Mouse (Mus musculus): Measurements from ENCODE around the gene Alg13. TPM values are rescaled to one million over a fixed set of nuclear protein-coding genes. Genes with fewer than 3 reads are reported as not detected.
A peak's percentile ranks its signal among the peaks of the same experiment; 100 is the strongest.

Alg13 gene
- 10 to 100 TPM in 3 of 4 experiments, 1 to 10 TPM in 1; 9.4 to 14.0 (median 11.2) TPM for total RNA-seq (2022)

DNA sequence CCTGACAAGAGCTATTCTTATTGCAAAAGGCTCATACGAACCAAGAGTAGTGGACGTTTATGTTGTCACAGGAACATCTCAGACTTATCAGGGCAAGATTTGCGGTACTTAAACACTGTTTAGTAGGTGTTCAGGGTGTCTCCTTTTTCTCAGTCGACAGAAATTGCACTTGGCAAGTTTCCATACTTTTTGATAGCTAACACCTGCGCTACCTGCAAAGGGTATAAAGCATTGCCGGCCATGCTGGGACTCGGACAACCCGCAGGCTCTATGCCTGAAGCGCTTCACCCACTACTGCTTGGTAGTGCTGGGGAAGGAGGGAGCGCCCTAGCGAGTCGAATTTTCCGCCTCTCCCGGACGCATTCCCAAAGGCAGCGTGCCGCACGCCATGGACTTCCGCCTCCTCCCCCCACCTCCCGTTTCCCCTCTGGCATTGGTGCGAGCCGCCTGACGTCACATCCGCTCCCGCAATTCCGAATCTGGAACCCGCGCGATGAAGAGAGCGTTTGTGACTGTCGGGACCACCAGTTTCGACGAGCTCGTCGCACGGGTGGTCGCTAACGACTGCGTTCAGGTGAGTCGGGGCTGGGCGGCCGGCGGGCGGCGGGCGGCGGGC, at the start of gene Alg13:
TSS of gene Alg13 (plus strand) at position 257 of the 616 bp plus-strand sequence.
- DNase-seq (ENCODE audit: low spot score in 2 of 2) = peak; percentile 37 to 78

DNA sequence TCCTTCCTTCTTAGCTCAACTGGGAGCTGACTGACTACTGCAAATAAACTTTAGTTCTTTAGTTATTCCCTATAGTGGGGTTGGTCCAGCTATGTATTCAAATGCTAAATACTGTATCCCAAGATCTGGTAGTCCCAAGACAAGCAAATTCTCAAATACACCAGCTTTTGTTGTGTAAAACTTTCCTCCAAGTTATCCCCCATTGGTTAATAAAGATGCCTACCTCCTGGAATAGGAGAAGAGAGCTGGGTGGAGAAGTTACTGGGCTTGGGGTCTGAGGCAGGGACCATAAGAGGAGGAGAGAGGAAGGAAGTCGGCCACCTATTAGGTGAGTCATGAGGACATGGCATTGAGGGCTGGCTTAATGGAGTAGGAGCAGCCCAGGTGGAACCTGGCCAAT, 49.0 kb upstream of the Alg13 start:
- no peak for DNase-seq (ENCODE audit: low spot score in 2 of 2)

DNA sequence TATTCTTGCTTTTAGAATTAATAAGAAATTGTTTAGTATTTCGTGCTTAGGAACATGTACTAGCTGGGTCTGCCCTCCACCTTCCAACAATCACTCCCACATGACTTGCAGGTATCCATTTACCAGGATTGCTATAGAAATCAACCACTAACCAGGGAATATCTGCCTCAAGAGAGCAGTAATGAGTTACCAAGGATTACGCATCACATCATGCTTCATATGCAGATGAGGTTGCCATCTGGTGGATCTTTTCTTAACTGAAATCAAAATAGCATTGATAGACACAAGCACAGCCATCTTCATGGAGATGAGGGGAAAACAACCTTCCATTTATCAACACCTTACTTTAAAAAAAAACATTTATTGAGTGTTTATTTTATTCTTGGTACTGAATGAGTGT, 16.1 kb upstream of the Alg13 start:
- DNase-seq (ENCODE audit: low spot score in 2 of 2) = no peak

DNA sequence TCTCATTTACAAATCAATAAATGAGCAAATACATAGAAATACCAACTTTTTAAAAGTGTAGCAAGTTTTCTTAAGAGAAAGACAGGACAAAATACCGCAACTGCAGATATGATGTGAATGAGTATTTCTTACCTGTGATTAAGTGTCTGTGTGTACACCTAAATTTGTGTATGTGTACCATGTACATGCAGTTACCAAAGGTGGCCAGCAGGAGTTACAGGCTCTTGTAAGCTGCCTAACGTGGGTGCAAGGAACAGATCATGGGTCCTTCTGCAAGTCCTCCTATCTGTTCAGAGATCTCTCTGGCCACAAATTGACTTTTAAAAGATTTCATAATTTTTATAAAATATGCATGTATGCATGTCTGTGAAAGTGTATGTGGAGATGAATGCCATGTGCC, 11.9 kb upstream of the Alg13 start:
- DNase-seq (ENCODE audit: low spot score in 2 of 2) = no peak

DNA sequence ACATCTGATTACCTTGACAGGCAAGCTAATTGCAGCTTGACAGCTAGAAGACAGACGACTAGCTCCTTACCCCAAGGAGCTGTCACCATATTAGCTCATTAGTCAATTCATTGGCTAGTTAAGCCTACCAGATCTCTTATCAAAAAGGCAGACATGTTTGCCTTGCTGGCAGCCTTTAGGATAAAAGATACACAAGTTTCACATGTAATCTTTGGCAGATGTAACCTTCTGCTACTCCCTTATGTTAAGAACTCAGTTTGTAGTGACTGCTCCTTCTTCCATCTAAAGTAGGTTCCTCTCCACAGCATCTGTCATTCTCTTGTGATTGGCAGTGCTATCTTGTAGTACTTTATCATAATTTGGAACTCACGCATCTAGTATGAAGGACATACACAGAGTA, 3.6 kb upstream of the Alg13 start:
- DNase-seq (ENCODE audit: low spot score in 2 of 2) = no peak

DNA sequence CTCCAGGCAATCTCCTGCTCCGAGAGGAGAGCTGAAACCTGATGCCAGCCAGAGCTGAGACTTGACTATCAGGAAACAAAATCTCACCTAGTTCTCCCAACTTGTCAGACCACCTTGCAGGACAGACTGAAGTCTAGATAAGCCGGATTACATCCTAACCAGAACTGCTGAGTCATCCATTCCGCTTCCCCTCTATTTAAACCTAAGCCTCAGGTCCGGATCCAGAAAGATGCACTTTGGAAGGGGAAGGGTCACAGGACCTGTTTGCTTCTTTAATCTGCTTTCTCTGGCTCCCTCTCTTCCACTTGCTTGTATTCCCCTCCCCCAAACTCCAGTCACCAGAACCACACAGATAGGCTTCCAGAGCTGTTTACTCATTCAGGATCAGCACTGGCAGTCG, 2.6 kb upstream of the Alg13 start:
- DNase-seq (ENCODE audit: low spot score in 2 of 2) = no peak

DNA sequence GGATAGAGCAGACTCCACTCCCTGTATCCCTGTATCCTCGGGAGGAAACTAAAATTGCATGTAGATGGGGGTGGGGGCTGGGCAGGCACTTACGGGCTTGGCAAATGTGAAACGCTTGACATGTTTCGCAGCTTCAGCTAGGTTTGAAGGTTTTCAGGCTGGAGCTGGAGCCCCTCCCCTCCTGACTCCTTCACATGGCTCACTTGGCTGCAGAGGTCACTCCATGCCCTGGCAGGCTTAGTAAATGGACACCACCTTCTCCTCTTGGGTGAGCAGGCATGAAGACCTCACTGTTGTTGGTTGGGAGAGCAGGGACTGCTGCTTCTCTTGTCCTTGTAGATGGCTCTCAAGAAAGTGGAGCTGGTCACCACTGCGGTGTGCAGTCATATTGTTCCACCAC, 1.6 kb upstream of the Alg13 start:
- no peak for DNase-seq (ENCODE audit: low spot score in 2 of 2)

DNA sequence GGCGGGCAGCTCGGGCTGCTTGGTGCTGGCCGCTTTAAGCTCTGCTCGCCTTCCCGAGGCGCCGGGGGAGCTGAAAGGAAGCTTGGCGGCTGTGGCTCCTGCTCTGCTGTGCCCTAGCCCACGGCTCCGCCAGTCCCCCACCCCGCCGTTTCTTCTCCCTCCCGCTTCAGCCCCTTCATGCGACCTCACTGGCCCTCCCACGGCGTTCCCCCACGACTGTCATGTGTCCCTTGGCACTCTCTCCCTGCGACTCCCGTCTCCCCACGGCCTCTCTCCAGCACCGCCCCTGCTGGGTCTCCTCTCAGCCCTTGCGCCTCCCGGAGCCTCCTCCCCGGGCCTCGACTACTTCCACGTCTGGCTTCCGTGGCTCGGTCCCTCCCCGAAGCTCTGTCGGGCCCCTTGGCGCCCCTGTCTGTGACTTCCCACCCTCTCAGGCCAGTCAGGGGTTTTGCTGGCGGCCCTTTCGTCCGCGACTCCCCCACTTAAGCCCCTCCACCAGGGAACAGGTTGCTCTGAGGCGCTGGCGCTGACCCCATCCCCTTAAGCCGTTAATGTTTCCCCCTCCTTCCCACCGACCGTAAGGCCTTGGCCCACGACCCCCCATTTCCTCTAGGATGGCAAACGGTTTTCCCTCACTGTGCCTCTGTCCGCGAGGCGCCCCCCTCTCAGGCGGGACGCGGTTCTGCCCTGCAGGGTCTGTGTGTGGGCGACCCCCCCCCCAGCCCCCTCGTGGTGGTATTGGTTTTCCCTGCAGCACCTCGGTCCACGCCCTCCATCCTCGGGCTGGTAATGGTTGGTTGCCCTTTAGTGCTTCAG, 768 bp downstream of the Alg13 start:
- no peak for DNase-seq (ENCODE audit: low spot score in 2 of 2)

DNA sequence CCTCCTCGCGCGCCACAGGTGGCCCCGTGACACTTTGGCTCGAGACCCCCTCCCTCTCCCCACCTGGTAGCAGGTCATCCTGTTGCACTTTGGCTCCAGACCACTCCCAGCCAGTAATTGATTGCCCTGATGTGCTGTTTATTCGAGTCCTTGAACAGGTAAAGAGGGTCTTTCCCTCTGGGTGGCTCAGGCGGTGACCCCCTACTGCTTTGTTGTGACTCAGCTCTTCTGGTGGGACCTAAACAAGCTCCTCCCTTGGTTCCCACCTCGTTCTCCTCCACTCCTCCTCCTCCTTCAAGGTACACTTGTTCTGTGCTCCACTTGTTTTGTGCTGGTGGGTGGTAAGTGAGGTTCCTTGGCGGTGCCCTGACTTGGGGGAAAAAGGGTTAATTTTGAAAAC, 1.8 kb downstream of the Alg13 start:
- DNase-seq (ENCODE audit: low spot score in 2 of 2) = no peak

DNA sequence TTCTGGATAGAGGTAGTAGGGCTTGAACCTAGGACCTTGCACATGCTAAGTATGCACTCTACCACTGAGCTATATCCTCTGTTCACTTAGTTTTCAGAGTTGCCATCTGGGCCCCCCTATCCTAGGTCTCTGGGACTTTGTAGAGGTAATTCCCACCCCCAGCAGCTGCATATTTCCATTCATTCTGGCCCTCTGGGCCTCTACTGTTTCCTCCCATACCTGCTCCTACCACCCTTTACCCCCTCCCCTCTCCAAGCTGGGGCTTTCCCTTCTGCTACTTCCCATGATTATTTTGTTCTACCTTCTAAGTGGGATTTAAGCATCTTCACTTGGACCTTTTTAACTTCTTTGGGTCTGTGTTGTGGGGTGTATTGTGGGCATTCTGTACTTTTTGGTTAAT, 7.8 kb downstream of the Alg13 start:
- DNase-seq (ENCODE audit: low spot score in 2 of 2) = no peak

DNA sequence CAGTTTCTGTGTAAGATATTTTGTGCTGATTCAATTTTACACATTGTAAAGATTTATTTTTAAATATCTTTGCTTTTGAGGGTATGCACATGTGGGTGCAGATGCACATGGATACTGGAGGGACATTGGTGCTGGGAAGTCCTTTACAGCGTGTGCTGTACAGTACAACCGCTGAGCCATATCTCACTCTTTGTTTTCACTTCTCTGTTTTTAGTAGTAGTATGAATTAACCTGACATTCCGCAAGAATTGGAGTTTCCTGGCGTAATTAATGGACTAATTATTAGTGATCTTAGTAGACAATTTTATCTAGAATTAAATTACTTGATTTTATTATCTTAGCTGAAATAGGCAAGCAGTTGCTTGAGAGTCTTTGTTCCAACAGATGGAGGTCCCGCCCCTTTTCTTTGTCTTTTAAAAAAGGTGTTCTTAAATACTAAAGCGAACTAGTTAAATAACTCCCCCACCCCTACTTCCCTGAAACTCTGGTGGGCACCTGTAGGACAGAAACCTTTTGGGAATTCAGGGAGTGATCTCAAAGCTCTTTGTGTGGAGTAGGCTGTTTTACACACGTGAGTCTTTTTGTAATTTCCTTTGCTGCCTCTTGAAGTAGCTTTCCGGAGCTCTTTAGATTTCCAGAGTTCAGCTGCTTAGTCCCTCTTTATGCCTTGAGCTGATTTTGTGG, 17.9 kb downstream of the Alg13 start:
- no peak for DNase-seq (ENCODE audit: low spot score in 2 of 2)

DNA sequence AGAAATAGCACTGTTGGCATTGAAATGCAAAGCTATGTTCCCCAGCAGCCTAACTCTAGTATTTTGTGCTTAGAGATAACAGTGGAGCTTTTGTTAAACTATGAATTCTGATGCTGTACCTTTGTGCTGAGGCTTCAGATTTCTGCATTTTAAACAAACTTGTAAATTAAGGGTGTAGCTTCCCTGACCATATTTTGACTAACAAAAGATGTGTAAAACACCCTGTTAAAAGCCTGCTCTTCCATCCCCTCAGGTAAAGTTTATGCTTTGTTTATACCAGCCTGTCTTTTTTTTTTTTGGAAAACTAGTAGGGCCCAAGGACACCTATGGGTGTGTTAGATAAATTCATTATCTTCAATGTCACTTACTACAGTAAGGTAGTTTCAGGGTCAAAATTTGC, 20.3 kb downstream of the Alg13 start:
- no peak for DNase-seq (ENCODE audit: low spot score in 2 of 2)

DNA sequence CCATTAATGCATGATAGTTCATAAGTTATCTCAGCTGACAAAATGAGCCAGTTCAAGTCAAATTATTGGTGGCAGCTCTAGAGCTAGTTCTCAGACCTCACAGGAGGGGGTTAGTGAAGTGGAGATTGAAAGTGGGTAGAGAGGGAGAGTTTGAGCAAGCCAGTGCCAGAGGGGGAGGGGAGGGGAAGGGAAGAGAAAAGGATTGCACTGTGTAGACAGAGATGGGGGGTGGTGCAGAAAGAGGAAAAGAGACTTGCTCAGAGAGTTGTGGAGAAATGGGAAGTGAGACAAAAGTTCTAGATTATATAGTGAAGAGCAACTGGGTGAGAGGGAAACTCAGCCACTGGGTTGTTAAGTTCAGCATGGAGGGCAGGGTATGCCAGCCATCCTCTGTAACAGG, 20.8 kb downstream of the Alg13 start:
- DNase-seq (ENCODE audit: low spot score in 2 of 2) = no peak

DNA sequence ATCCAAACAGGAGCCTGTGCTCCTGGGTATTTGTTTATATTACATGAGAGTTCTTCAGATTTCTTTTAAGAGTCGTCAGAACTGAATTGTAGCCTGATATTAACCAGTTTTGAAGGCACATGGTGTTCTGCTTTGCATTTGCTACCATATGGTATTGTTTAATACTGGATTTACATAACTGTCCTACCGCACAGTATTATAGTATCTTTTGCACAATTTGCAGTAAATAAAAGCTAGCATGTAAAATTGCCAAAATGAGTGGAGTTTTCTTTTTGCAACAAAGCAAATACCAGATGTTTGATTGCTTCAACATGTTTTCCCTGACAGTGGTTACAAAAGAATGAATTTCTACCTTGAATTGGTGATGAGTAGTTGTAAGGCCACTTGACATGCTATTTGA, 56.6 kb downstream of the Alg13 start:
- no peak for DNase-seq (ENCODE audit: low spot score in 2 of 2)

DNA sequence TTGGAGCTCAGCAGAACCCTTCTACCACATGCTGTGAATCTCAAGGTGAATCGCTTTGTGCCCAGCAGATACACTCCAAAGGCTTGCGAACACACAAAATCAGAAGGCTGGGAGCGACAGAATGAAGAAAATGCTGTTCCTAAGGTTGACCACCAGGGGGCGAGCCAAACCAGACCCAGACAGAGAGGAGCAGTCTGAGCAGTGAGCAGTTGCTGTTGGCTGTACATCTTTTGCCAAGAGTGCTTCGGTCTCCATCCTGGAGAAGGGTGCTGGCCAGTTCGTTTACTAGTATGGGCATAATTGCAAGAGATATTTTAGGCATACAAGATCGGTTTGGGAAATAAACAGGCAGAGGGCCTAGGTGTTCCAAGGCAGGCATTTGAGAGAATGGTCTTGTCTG, 85.9 kb downstream of the Alg13 start:
- DNase-seq (ENCODE audit: low spot score in 2 of 2) = peak in 1 of 2 experiments; percentile 7

DNA sequence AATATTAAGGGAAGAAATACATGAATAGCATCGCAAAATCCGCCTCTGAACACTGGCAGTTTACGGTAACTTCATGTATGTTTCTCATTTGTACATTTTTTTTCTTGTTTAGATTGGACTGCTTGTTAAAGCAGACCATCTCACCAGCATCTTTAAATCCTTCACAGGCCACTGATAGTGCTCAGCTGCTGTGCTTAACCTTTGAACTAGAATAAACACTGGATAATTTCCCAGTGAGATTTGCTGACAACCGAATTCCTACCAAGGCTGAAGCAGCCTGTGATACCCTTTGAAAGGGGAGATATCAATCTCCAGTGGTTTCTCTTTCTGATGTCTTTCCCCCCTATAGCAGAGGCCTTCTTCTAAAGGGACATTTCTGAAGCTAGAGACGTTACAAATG, 90.4 kb downstream of the Alg13 start:
- no peak for DNase-seq (ENCODE audit: low spot score in 2 of 2)

DNA sequence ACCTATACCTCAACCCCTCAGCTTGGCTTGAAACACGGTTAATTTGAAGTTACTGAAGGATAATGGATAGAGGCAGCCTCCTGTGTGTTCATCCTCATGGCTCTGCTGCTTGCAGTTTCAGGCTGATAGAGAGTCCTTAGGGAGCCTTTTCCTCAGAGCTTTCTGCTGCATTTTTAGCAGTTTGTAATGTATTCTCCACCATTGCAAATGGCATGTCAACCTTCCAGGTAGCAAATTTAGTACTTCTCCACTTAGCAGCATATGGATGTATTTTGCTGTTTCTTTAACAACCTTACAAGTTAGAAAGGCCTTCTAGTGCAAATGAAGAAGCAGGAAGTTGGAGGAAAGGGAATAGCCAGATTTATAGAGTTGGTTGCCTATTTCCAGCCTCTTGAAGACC, 102.7 kb downstream of the Alg13 start:
- DNase-seq (ENCODE audit: low spot score in 2 of 2) = no peak

DNA sequence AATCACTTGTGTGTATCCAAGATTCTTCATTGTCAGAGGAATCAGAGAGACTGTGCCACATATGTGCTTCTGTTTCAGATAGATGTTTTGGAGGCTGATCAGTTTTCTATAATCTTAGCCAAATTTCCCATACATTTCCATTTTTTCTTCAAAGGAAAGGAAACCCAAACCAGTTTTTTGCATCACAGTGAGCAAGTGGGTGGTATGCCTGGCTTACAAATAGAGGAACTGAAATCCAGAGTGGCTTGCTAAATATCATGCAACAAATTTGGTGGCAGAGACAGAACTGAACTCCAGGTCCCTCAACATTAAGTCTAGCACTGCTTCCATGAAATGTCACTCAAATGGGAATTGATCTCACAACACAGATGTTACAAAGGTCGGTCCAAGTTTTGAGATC, 103.5 kb downstream of the Alg13 start:
- no peak for DNase-seq (ENCODE audit: low spot score in 2 of 2)

DNA sequence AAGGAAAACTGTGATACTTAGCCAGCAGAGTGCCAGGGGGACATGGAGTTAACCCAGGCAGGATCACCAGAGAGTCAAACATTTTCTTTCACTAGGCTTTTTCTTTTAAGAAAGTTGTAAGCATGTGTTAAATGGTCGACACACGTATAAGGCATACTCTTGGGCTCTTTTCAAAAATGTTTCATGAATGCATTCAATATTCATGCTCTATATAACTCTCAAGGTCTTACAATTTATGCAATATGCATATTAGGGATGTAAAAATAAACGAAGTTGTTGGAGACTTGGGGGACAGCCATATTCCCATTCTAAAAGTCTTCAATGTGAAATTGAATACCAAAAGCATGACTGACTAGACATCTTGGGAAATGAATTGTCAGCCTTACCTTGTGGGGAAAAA, 106.2 kb downstream of the Alg13 start:
- no peak for DNase-seq (ENCODE audit: low spot score in 2 of 2)
